Mouse (Mus musculus) limb, embryonic 10.5 days (tissue): ENCODE measurements around the gene Asphd2. TPM values are rescaled to one million over a fixed set of nuclear protein-coding genes. Genes with fewer than 3 reads are reported as not detected.
A peak's percentile ranks its signal among the peaks of the same experiment; 100 is the strongest.

ENCODE experiments used
- DNase-seq: peaks from one replicate; pipeline ENCODE4 v3.0.0-alpha.2; 2017; ENCODE audit warnings: low spot score
- H3K27ac ChIP-seq: fragments of 300-500 bp; sonication (generic); 2 replicates; pipeline ENCODE4 v1.5.1; 2016; ENCODE audit warnings: mild to moderate bottlenecking
- H3K27me3 ChIP-seq: fragments of 300-500 bp; sonication (generic); 2 replicates; pipeline ENCODE4 v1.6.1; 2016; ENCODE audit warnings: low read depth, mild to moderate bottlenecking; ENCODE audit not compliant: poor library complexity, severe bottlenecking
- H3K36me3 ChIP-seq: fragments of 300-500 bp; sonication (generic); 2 replicates; pipeline ENCODE4 v1.6.1; 2016; ENCODE audit warnings: mild to moderate bottlenecking, moderate library complexity
- H3K4me1 ChIP-seq: fragments of 300-500 bp; sonication (generic); 2 replicates; pipeline ENCODE4 v1.6.1; 2016
- H3K4me3 ChIP-seq: fragments of 300-500 bp; sonication (generic); 2 replicates; pipeline ENCODE4 v1.5.1; 2016; ENCODE audit warnings: mild to moderate bottlenecking, moderate library complexity
- H3K9me3 ChIP-seq: fragments of 300-500 bp; sonication (generic); replicated peaks from 2 replicates; pipeline ENCODE4 v1.6.1; 2016; ENCODE audit warnings: mild to moderate bottlenecking
- WGBS: fragments of 180-500 bp; shearing (Covaris S2); methylation state at CpG from one replicate; pipeline ENCODE4 v1.1.7; 2016; 5-methylcytosine and 5-hydroxymethylcytosine counted together
- polyA plus RNA-seq: library from polyadenylated mRNA; unstranded; fragments of >200 nt; fragmentation: Nextera tagmentation; extraction: Ambion mirVana; gene quantifications from 2 replicates; pipeline ENCODE4 v1.2.1, GENCODE M21; 2016

Asphd2 gene
- polyA plus RNA-seq, 1 experiment from 2014 or later: 22.0 TPM

GRCm38 (mm10) chr5:112366879-112367278 is 27.8 kb downstream of the Asphd2 start:
- Histone ChIP-seq H3K4me1 (peaks cover 15% of the 10 kb centered on the region), H3K27me3 (no peaks in the 10 kb centered on the region), H3K27ac (no peak overlapping the region), H3K9me3 (no peaks in the 10 kb centered on the region), H3K36me3 (peaks cover 94% of the 10 kb centered on the region), H3K4me3 (no peak overlapping the region)
- DNase-seq: no peak
- WGBS: 98% methylated on average over 6 of the region's 6 CpGs

- 52% methylated on average over 10 of the region's 10 CpGs for WGBS
- DNase-seq: no peak
- Histone ChIP-seq H3K27ac (peak overlapping the region; percentile 20), H3K9me3 (no peaks in the 10 kb centered on the region), H3K36me3 (peaks cover 84% of the 10 kb centered on the region), H3K4me3 (no peak overlapping the region), H3K27me3 (no peaks in the 10 kb centered on the region), H3K4me1 (peaks cover 15% of the 10 kb centered on the region)
These were observed 30.4 kb downstream of the Asphd2 start for GRCm38 (mm10) chr5:112364184-112364797.

GRCm38 (mm10) chr5:112360077-112360476 is 34.6 kb downstream of the Asphd2 start:
- no peak for DNase-seq
- no peaks in the 10 kb centered on the region for H3K9me3 ChIP-seq
- H3K4me1 ChIP-seq: peaks cover 15% of the 10 kb centered on the region
- H3K36me3 ChIP-seq: peaks cover 88% of the 10 kb centered on the region
- 89% methylated on average over 3 of the region's 3 CpGs for WGBS
- H3K27me3 ChIP-seq: no peaks in the 10 kb centered on the region
- H3K27ac ChIP-seq: no peak overlapping the region
- H3K4me3 ChIP-seq: no peak overlapping the region

- WGBS: 89% methylated on average over 4 of the region's 4 CpGs
- 0 out of 2 replicates have a peak overlapping the region, but pooled peaks have one; percentile 2 for H3K27ac ChIP-seq
- no peak overlapping the region for H3K4me3 ChIP-seq
- peaks cover 12% of the 10 kb centered on the region for H3K4me1 ChIP-seq
- no peak for DNase-seq
- H3K27me3 ChIP-seq: no peaks in the 10 kb centered on the region
- no peaks in the 10 kb centered on the region for H3K9me3 ChIP-seq
- peaks cover 88% of the 10 kb centered on the region for H3K36me3 ChIP-seq
These were observed 35.1 kb downstream of the Asphd2 start for GRCm38 (mm10) chr5:112359520-112359919.

GRCm38 (mm10) chr5:112356322-112356721 is 38.3 kb downstream of the Asphd2 start:
- 92% methylated on average over 9 of the region's 9 CpGs for WGBS
- no peaks in the 10 kb centered on the region for H3K27me3 ChIP-seq

GRCm38 (mm10) chr5:112355910-112356309 is 38.8 kb downstream of the Asphd2 start, which contains the start of gene Gm6583:
Gene Gm6583 (minus strand): TSS chr5:112356033.
- H3K4me3 ChIP-seq: no peak within 1 kb of the TSS
- peaks cover 91% of the 10 kb centered on the region for H3K36me3 ChIP-seq
- 55% methylated on average over 13 of the region's 13 CpGs for WGBS
- H3K9me3 ChIP-seq: no peaks in the 10 kb centered on the region
- no peaks in the 10 kb centered on the region for H3K27me3 ChIP-seq
- DNase-seq: no peak
- no peak within 1 kb of the TSS for H3K27ac ChIP-seq
- H3K4me1 ChIP-seq: no peaks in the 10 kb centered on the region

More at GRCm38 (mm10) chr5:112356322-112356721, 38.3 kb downstream of the Asphd2 start:
- DNase-seq: no peak
- no peak overlapping the region for H3K27ac ChIP-seq
- H3K4me3 ChIP-seq: no peak overlapping the region
- H3K4me1 ChIP-seq: no peaks in the 10 kb centered on the region
- H3K36me3 ChIP-seq: peaks cover 90% of the 10 kb centered on the region
- no peaks in the 10 kb centered on the region for H3K9me3 ChIP-seq

- Histone ChIP-seq H3K36me3 (peaks cover 95% of the 10 kb centered on the region), H3K4me3 (no peak overlapping the region), H3K27ac (no peak overlapping the region), H3K27me3 (no peaks in the 10 kb centered on the region), H3K4me1 (no peaks in the 10 kb centered on the region), H3K9me3 (no peaks in the 10 kb centered on the region)
- WGBS: 83% methylated on average over 6 of the region's 6 CpGs
- DNase-seq: no peak
These were observed 39.2 kb downstream of the Asphd2 start for GRCm38 (mm10) chr5:112355493-112355892.

- Histone ChIP-seq H3K4me1 (peaks cover 12% of the 10 kb centered on the region; the same call in 1 of the 2 replicates), H3K4me3 (no peak overlapping the region), H3K27me3 (no peaks in the 10 kb centered on the region), H3K36me3 (peaks cover 88% of the 10 kb centered on the region), H3K27ac (no peak overlapping the region), H3K9me3 (no peaks in the 10 kb centered on the region)
- 96% methylated on average over 8 of the region's 8 CpGs for WGBS
- no peak for DNase-seq
These were observed 45.5 kb downstream of the Asphd2 start for GRCm38 (mm10) chr5:112349169-112349568.

GRCm38 (mm10) chr5:112346211-112346965 is 48.3 kb downstream of the Asphd2 start:
- WGBS: 90% methylated on average over 16 of the region's 16 CpGs
- no peak for DNase-seq
- no peaks in the 10 kb centered on the region for H3K9me3 ChIP-seq
- peaks cover 62% of the 10 kb centered on the region for H3K36me3 ChIP-seq
- peaks cover 33% of the 10 kb centered on the region for H3K4me1 ChIP-seq
- no peak overlapping the region for H3K4me3 ChIP-seq
- no peak overlapping the region for H3K27ac ChIP-seq
- H3K27me3 ChIP-seq: no peaks in the 10 kb centered on the region

- H3K27ac ChIP-seq: no peak overlapping the region
- 84% methylated on average over 6 of the region's 6 CpGs for WGBS
- DNase-seq: no peak
- H3K4me1 ChIP-seq: peaks cover 33% of the 10 kb centered on the region
- no peaks in the 10 kb centered on the region for H3K27me3 ChIP-seq
- H3K9me3 ChIP-seq: no peaks in the 10 kb centered on the region
- H3K36me3 ChIP-seq: peaks cover 55% of the 10 kb centered on the region
- H3K4me3 ChIP-seq: 0 out of 2 replicates have a peak overlapping the region, but pooled peaks have one; percentile 97
These were observed 50.3 kb downstream of the Asphd2 start for GRCm38 (mm10) chr5:112344092-112344960.

GRCm38 (mm10) chr5:112343205-112343595 is 51.5 kb downstream of the Asphd2 start:
- Histone ChIP-seq H3K9me3 (no peaks in the 10 kb centered on the region), H3K4me1 (peaks cover 33% of the 10 kb centered on the region), H3K27me3 (no peaks in the 10 kb centered on the region), H3K27ac (peak overlapping the region; percentile 93), H3K36me3 (peaks cover 53% of the 10 kb centered on the region), H3K4me3 (peak overlapping the region; percentile 97)
- DNase-seq: no peak
- under 1% methylated on average over 17 of the region's 24 CpGs for WGBS

- peak; percentile 94 for DNase-seq
- 2% methylated on average over 60 of the region's 64 CpGs for WGBS
- Histone ChIP-seq H3K4me3 (peak within 1 kb of the TSS; percentile 97), H3K27ac (peak within 1 kb of the TSS; percentile 93), H3K9me3 (no peaks in the 10 kb centered on the region), H3K36me3 (peaks cover 54% of the 10 kb centered on the region), H3K4me1 (peaks cover 33% of the 10 kb centered on the region), H3K27me3 (no peaks in the 10 kb centered on the region)
These were observed 52.0 kb downstream of the Asphd2 start, which contains the start of the genes Srrd and Hps4 for GRCm38 (mm10) chr5:112342463-112343204. Gene Srrd (minus strand): TSS chr5:112343040. Gene Hps4 (plus strand): TSS chr5:112343083.
